22 mouse cellular contexts compared by ENCODE assay signal in the genomic region with DNA sequence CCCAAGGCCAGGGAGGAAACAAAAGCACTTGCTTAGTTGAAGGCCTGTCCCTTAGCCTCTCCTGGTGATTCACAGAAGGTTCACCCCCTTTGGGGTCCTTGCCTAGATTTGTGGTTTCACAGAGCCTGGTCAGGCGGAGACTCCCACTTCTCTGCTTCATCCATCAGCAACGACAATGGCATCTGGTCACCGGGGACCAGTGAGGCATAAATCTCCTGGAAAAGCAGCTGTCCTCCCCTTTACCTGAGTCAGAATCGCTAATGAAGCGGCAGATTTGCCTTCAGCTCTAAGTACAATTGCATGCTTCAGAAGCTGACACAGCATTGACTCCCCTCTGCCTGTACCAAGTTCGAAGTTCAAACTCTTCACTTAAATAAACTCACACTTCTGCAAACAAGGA.
DNase-seq lines count a peak whose midpoint lies in the region; ATAC-seq lines count a peak whose summit lies in the region.
"Had no signal": no experiment of that assay in that cellular context is flagged by ENCODE, and none has a peak within 500 bp of the region (broad histone marks: within the 10 kb centered on the region; RNA-seq: fewer than 3 reads in every experiment).

No protein-coding gene starts in this region.

- H3K4me2 ChIP-seq in kidney, embryonic 14.5 days (replicated peaks; ENCODE audit: low read depth, low read length), result no peak overlapping the region
- H3K4me2 ChIP-seq: embryonic facial prominence, embryonic 13.5 days; forebrain, embryonic 15.5 days; intestine, embryonic 15.5 days; liver, embryonic 13.5 days; midbrain, embryonic 12.5 days had no signal

- no peaks in the 10 kb centered on the region for H3K9me3 ChIP-seq in kidney, embryonic 14.5 days (ENCODE audit: control insufficient read depth, low read length)
- H3K9me3 ChIP-seq: embryonic facial prominence, embryonic 13.5 days; forebrain, embryonic 15.5 days; intestine, embryonic 15.5 days; liver, embryonic 13.5 days; midbrain, embryonic 12.5 days had no signal

- no peak for DNase-seq in kidney, postnatal 25 days
- peak; percentile 7 for DNase-seq in retina, embryonic 14.5 days (ENCODE audit: low spot score)
- DNase-seq in retina, postnatal 1 day, result no peak
- peak; percentile 36 for DNase-seq in embryo, embryonic 11 days
- no peak for DNase-seq in testis, postnatal 10 days (ENCODE audit: low spot score)
- no peak for DNase-seq in adrenal gland, postnatal 25 days
- DNase-seq: adrenal gland, postnatal 36 days; cerebellum, adult 9-10 months; gastrocnemius, postnatal 14 days; heart, adult 18-20 months; kidney, postnatal 36 days; liver, embryonic 13.5 days; lung, adult 2 months; lung, postnatal 14 days; thymus, postnatal 25 days had no signal

- H3K36me3 ChIP-seq in kidney, embryonic 14.5 days (ENCODE audit: control insufficient read depth, insufficient read depth, low read length), result no peaks in the 10 kb centered on the region
- H3K36me3 ChIP-seq: embryonic facial prominence, embryonic 13.5 days; forebrain, embryonic 15.5 days; intestine, embryonic 15.5 days; liver, embryonic 13.5 days; midbrain, embryonic 12.5 days had no signal

- WGBS in kidney, embryonic 14.5 days, result 11% methylated on average over 6 of the region's 6 CpGs

- peaks cover 4% of the 10 kb centered on the region; the same call in 1 of the 2 replicates for H3K4me1 ChIP-seq in kidney, embryonic 14.5 days (ENCODE audit: control insufficient read depth, insufficient read depth, low read length)
- H3K4me1 ChIP-seq: intestine, embryonic 15.5 days; liver, embryonic 13.5 days had no signal

- no peak overlapping the region for H3K27ac ChIP-seq in kidney, embryonic 14.5 days (ENCODE audit: low read depth, low read length)
- H3K27ac ChIP-seq: embryonic facial prominence, embryonic 13.5 days; forebrain, embryonic 15.5 days; intestine, embryonic 15.5 days; liver, embryonic 13.5 days; midbrain, embryonic 12.5 days had no signal

- no peaks in the 10 kb centered on the region for H3K27me3 ChIP-seq in kidney, embryonic 14.5 days (ENCODE audit: control insufficient read depth, insufficient read depth, low read length)
- H3K27me3 ChIP-seq: embryonic facial prominence, embryonic 13.5 days; forebrain, embryonic 15.5 days; intestine, embryonic 15.5 days; liver, embryonic 13.5 days; midbrain, embryonic 12.5 days had no signal

- no peak overlapping the region for H3K4me3 ChIP-seq in kidney, embryonic 14.5 days (ENCODE audit: low read length)
- H3K4me3 ChIP-seq: embryonic facial prominence, embryonic 13.5 days; erythroblast, embryonic 14.5 days; forebrain, embryonic 15.5 days; intestine, embryonic 15.5 days; liver, embryonic 13.5 days; midbrain, embryonic 12.5 days had no signal

- ATAC-seq in kidney, embryonic 14.5 days (ENCODE audit: low FRiP score, low TSS enrichment), result peak; percentile 90
- ATAC-seq: forebrain, embryonic 15.5 days; hindbrain, embryonic 16.5 days; intestine, embryonic 15.5 days had no signal

- H3K9ac ChIP-seq in kidney, embryonic 14.5 days (ENCODE audit: low read depth, low read length), result no peak overlapping the region
- H3K9ac ChIP-seq: embryonic facial prominence, embryonic 13.5 days; forebrain, embryonic 15.5 days; intestine, embryonic 15.5 days; liver, embryonic 13.5 days; midbrain, embryonic 12.5 days had no signal

Comparison
In these comparisons a context has a peak if more than half of its experiments do, and no peak if none do; other contexts are left out.
1. DNase-seq: peak in retina, embryonic 14.5 days (single experiment) and embryo, embryonic 11 days (single experiment); none in kidney, postnatal 25 days (0 of 2), retina, postnatal 1 day (single experiment), testis, postnatal 10 days (single experiment) and adrenal gland, postnatal 25 days (single experiment).